Mouse (Mus musculus) G1E (cell line): ENCODE data around the gene Ankrd34a.

ENCODE experiments used
- CTCF ChIP-seq: IDR thresholded peaks from 2 replicates; pipeline ENCODE4 v1.5.1; 2012; ENCODE audit warnings: low read depth, low read length, inconsistent platforms, mixed read lengths
- GATA1 ChIP-seq: IDR thresholded peaks from 2 replicates; pipeline ENCODE4 v1.6.1; 2012; ENCODE audit warnings: borderline replicate concordance, low read length, inconsistent platforms, mixed read lengths
- POLR2AphosphoS5 ChIP-seq: IDR thresholded peaks from 2 replicates; pipeline ENCODE4 v1.6.1; 2012; ENCODE audit warnings: low read depth, low read length, inconsistent platforms; ENCODE audit not compliant: insufficient replicate concordance
- TAL1 ChIP-seq: conservative IDR thresholded peaks from 2 replicates; pipeline ENCODE4 v1.6.1; 2012; ENCODE audit warnings: low read depth, low read length, inconsistent platforms, mixed read lengths

DNA sequence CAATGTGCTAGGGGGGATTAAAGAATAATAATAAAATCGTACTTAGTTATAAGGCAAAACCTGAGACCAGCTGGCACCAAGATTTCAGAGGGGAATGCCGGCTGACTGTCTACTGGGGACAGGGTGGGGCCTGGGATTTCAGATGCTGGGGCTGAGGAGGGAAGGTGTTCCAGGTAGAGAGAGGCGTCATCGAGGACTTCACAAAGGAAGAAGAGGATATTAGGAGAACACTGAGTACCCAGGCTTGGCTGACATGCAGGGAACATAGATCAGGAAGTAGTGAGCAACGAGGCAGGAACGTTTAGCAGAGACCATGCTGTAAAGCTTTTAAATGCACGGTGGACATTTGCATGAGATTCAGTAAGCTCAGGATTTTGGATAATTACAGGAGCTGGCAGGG is 44.5 kb upstream of the Ankrd34a start:
- TF ChIP-seq CTCF: no peak
- TF ChIP-seq TAL1: no peak
- no peak for TF ChIP-seq GATA1
- TF ChIP-seq POLR2AphosphoS5: no peak
